Mouse (Mus musculus): ENCODE data around the gene Ak1. TPM values are rescaled to one million over a fixed set of nuclear protein-coding genes. Genes with fewer than 3 reads are reported as not detected.
A peak's percentile ranks its signal among the peaks of the same experiment; 100 is the strongest.

Ak1 gene
- total RNA-seq, 4 experiments from 2014 or later, result 116 to 131 (median 119) TPM

GRCm38 (mm10) chr2:32599409-32599808 lies 22.1 kb upstream of the Ak1 start, which contains the start of gene St6galnac6:
TSS of gene St6galnac6 (plus strand) at chr2:32599709.
- no peak for DNase-seq (ENCODE audit: low spot score in 2 of 2)

GRCm38 (mm10) chr2:32601417-32602065 lies 20.0 kb upstream of the Ak1 start:
- no peak for DNase-seq (ENCODE audit: low spot score in 2 of 2)

- peak; percentile 82 to 92 for DNase-seq (ENCODE audit: low spot score in 2 of 2)
Measured at GRCm38 (mm10) chr2:32602600-32603054, 18.9 kb upstream of the Ak1 start.

- no peak for DNase-seq (ENCODE audit: low spot score in 2 of 2)
Measured at GRCm38 (mm10) chr2:32604631-32605030, 16.9 kb upstream of the Ak1 start.

- DNase-seq (ENCODE audit: low spot score in 2 of 2), result peak in 1 of 2 experiments; percentile 78
Measured at GRCm38 (mm10) chr2:32606161-32607142, 15.1 kb upstream of the Ak1 start.

GRCm38 (mm10) chr2:32607262-32607947 lies 14.2 kb upstream of the Ak1 start:
- no peak for DNase-seq (ENCODE audit: low spot score in 2 of 2)

GRCm38 (mm10) chr2:32608141-32608777 lies 13.3 kb upstream of the Ak1 start:
- DNase-seq (ENCODE audit: low spot score in 2 of 2), result no peak

- no peak for DNase-seq (ENCODE audit: low spot score in 2 of 2)
Measured at GRCm38 (mm10) chr2:32608778-32609435, 12.7 kb upstream of the Ak1 start.

- no peak for DNase-seq (ENCODE audit: low spot score in 2 of 2)
Measured at GRCm38 (mm10) chr2:32610610-32611229, 10.8 kb upstream of the Ak1 start.

GRCm38 (mm10) chr2:32612274-32612673 lies 9.3 kb upstream of the Ak1 start:
- no peak for DNase-seq (ENCODE audit: low spot score in 2 of 2)

GRCm38 (mm10) chr2:32617109-32617508 lies 4.4 kb upstream of the Ak1 start:
- no peak for DNase-seq (ENCODE audit: low spot score in 2 of 2)

GRCm38 (mm10) chr2:32617601-32618000 lies 4.0 kb upstream of the Ak1 start:
- DNase-seq (ENCODE audit: low spot score in 2 of 2), result no peak

GRCm38 (mm10) chr2:32618051-32618450 lies 3.5 kb upstream of the Ak1 start:
- no peak for DNase-seq (ENCODE audit: low spot score in 2 of 2)

- no peak for DNase-seq (ENCODE audit: low spot score in 2 of 2)
Measured at GRCm38 (mm10) chr2:32620682-32621516, 659 bp upstream of the Ak1 start.

GRCm38 (mm10) chr2:32624111-32624748 lies 2.7 kb downstream of the Ak1 start:
- DNase-seq (ENCODE audit: low spot score in 2 of 2), result no peak

GRCm38 (mm10) chr2:32625212-32625872 lies 3.8 kb downstream of the Ak1 start:
- peak; percentile 87 to 90 for DNase-seq (ENCODE audit: low spot score in 2 of 2)

GRCm38 (mm10) chr2:32625873-32626694 lies 4.5 kb downstream of the Ak1 start:
- DNase-seq (ENCODE audit: low spot score in 2 of 2), result peak; percentile 70 to 75

Data from layer of hippocampus, adult 8-10 months (tissue).